Mouse (Mus musculus) urinary bladder, postnatal 10 days (tissue): ENCODE measurements around the gene Itm2b.

Experiments used
- DNase-seq: peaks from one replicate; pipeline ENCODE4 v3.0.0; 2022; ENCODE audit warnings: low spot score

Gene Itm2b

GRCm38 (mm10) chr14:73322142-73322541 is 62.9 kb downstream of the Itm2b start:
- no peak for DNase-seq

DNA sequence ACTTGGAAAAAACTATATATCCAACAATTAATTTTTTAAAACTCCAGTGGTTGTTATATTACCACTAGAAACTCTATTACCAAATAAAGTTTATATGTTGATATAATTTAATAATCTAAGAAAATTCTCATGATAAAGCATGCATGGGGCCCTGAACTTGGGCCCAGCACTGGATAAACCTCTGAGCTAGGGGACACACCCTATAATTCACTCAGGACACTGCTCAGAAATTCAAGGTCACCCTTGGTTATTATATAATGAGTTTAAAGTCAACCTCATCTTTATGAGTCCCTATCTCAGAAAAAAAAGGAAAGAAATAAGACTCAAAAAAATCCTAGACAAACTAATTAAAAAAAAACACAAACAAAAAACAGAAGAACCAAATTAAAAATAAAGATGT is 68.2 kb downstream of the Itm2b start:
- no peak for DNase-seq

GRCm38 (mm10) chr14:73313864-73314263 is 71.2 kb downstream of the Itm2b start:
- DNase-seq: no peak

DNA sequence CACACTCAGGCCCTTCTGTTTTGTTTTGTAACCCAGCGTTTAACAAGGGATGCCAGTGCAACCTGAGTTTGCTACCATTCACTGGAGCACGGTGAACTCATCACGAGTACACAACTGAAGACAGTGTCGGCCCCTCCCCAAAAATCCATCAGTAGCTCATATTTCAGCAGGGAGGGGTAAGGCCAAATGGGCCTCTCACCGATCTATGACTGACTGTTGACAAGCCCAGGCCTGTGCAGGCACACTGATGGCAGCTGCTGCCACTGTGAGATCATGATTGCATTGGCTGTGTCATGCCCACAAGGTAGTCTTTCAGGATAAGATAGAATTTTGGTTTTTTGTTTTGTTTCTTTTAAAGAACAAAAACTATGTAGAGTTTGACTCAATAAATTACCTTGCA is 71.7 kb downstream of the Itm2b start:
- DNase-seq: no peak

DNA sequence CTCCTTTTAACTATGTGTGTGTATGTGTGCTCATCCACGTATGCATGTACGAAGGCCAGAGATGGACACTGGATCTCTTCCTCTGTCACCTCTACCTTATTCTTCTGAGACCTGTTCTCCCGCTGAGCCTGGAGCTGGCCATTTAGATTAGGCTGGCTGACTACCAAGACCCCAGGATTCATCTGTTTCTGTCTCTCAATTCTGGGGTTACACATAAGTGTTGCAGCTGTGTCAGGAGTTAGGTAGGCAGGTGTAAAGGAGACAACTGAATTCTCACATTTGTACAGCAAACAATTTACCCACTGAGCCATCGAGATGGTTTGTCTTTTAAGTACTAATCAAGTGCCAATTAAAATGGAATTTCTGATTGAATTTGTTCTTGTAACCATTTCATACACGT is 72.2 kb downstream of the Itm2b start:
- no peak for DNase-seq
